Mouse (Mus musculus) left cerebral cortex, postnatal 10 days (tissue): ENCODE results near the gene Vmn2r71. TPM values are rescaled to one million over a fixed set of nuclear protein-coding genes. Genes with fewer than 3 reads are reported as not detected.

Experiments
- DNase-seq, 2 experiments: peaks; one replicate each; pipeline ENCODE4 v3.0.0; 2021 to 2022; ENCODE audit warnings: low spot score in 2 of 2, mixed read lengths in 1 of 2; ENCODE audit errors: extremely low spot score in 1 of 2
- intact Hi-C: fragments of 180-260 bp; cut with DNase I; formaldehyde crosslinking; loops from one replicate; pipeline ENCODE4 v1.15.1; 2025
- total RNA-seq, 2 experiments: library from RNA; stranded (reverse); gene quantifications; 2 replicates each; pipeline ENCODE4 v1.2.3; 2021

The Vmn2r71 gene
- total RNA-seq = not detected

DNA sequence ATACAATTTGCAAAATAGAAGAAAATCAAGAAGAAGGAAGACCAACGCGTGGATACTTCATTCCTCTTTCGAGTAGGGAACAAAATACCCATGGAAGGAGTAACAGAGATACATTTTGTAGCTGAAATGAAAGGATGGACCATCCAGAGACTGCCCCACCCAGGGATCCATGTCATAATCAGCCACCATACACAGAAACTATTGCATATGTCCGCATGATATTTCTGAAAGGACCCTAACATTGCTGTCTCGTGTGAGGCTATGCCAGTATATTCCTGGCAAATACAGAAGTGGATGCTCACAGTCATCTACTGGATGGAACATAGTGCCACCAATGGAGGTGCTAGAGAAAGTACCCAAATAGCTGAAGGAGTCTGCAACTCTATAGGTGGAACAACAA, at the start of gene Vmn2r71:
TSS of gene Vmn2r71 (plus strand) at position 301 of the 400 bp plus-strand sequence.
- intact Hi-C loops = no loop called here
- no peak for DNase-seq

DNA sequence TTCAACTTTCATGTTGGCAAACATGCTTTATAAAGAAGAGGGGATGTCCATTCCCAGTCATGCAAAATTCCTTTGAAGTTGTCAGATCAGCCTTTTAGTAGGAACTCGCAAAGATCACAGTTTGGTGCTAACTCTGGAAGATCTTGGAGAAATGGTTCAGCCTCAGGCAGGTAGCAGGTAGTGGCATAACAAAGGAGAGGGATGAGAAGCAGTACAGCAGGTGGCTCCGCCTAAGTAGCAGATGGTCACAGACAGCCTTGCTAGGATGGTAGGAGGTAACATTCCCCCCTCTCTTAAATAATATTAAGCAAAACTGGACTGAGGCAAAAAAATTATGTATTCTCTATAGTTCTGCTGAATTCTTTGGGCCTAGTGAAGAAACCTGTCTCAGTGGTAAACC, 20.8 kb upstream of the Vmn2r71 start:
- intact Hi-C loops = no loop called here
- no peak for DNase-seq

DNA sequence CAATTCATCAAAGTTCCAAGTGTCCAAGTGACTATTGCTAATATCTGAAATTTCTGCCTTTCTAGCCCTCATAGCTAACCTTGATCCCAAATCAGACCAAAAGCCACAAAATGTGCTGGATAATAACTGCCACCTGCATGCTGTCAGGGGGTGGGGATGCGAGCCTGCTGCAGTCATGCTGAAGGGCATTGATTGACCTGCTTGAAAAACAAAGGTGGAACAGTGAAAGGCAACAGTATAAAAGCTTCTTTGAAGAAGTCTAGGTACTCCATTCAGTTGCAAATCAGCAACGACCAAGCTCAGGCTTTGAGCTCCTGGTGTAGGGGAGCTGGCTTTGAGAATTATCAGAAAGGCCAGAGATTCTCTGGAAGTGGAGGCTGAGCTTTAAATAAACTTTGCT, 19.8 kb upstream of the Vmn2r71 start:
- intact Hi-C loops = no loop called here

DNA sequence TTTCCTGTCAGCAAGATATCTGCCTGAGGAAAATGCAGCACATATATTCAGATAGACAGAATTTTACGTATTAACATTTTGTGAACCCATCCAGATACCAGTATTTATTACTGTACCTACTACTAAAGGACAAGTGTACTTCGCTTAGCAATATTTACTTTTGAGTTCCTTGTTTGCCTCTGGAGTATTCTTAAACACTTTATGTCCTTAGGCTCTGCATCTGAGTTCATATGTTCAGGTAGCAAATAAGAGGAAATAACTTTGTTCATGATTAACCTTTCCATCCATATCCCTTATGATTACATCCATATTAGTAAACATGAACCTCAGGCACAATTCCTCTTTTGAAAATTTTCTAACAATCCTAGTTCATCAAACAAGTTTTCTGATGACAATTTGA, 6.2 kb downstream of the Vmn2r71 start, which contains the start of gene Vmn2r70:
TSS of gene Vmn2r70 (minus strand) at position 101 of the 400 bp plus-strand sequence.
- no peak for DNase-seq
- intact Hi-C loops = no loop called here

More for the DNA sequence above, 19.8 kb upstream of the Vmn2r71 start:
- DNase-seq = no peak

Other genes starting within 250 kb of the Vmn2r71 start
- gene Vmn2r69, start 147.2 kb upstream of the Vmn2r71 start, total RNA-seq = not detected
- gene Vmn2r70, start 6.1 kb downstream of the Vmn2r71 start, total RNA-seq = not detected
- not detected for gene Vmn2r72, start 192.0 kb downstream of the Vmn2r71 start, total RNA-seq